Mouse (Mus musculus) intestine, embryonic 15.5 days (tissue): Measurements from ENCODE around the gene Ces1b. TPM values are rescaled to one million over a fixed set of nuclear protein-coding genes. Genes with fewer than 3 reads are reported as not detected.

Experiments used
- ATAC-seq: fragments of 200-750 bp; cut with Nextera tagmentation; 2 replicates; pipeline ENCODE4 v1.8.0; 2017; ENCODE audit warnings: moderate TSS enrichment, moderate library complexity
- H3K27ac ChIP-seq: fragments of 300-500 bp; sonication (generic); 2 replicates; pipeline ENCODE4 v1.5.1; 2015; ENCODE audit warnings: mild to moderate bottlenecking, inconsistent platforms
- H3K27me3 ChIP-seq: fragments of 300-500 bp; sonication (generic); replicated peaks from 2 replicates; pipeline ENCODE4 v1.6.1; 2015; ENCODE audit warnings: inconsistent platforms
- H3K36me3 ChIP-seq: fragments of 300-500 bp; sonication (generic); 2 replicates; pipeline ENCODE4 v1.6.1; 2015; ENCODE audit warnings: inconsistent platforms
- H3K4me1 ChIP-seq: fragments of 300-500 bp; sonication (generic); replicated peaks from 2 replicates; pipeline ENCODE4 v1.6.1; 2015; ENCODE audit warnings: inconsistent platforms
- H3K4me2 ChIP-seq: fragments of 300-500 bp; sonication (generic); replicated peaks from 2 replicates; pipeline ENCODE4 v1.6.1; 2015; ENCODE audit warnings: mild to moderate bottlenecking, inconsistent platforms
- H3K4me3 ChIP-seq: fragments of 300-500 bp; sonication (generic); replicated peaks from 2 replicates; pipeline ENCODE4 v1.5.1; 2015; ENCODE audit warnings: inconsistent platforms
- H3K9ac ChIP-seq: fragments of 300-500 bp; sonication (generic); 2 replicates; pipeline ENCODE4 v1.6.1; 2015; ENCODE audit warnings: inconsistent platforms
- H3K9me3 ChIP-seq: fragments of 300-500 bp; sonication (generic); 2 replicates; pipeline ENCODE4 v1.6.1; 2016; ENCODE audit warnings: inconsistent platforms
- WGBS: fragments of 180-500 bp; shearing (Covaris S2); methylation state at CpG from one replicate; pipeline ENCODE4 v1.1.7; 2015; 5-methylcytosine and 5-hydroxymethylcytosine counted together
- polyA plus RNA-seq: library from polyadenylated mRNA; unstranded; fragments of >200 nt; fragmentation: Nextera tagmentation; extraction: Ambion mirVana; gene quantifications from 2 replicates; pipeline ENCODE4 v1.2.1, GENCODE M21; 2015

Ces1b gene
- polyA plus RNA-seq, 1 experiment from 2014 or later, result 0.16 TPM

- Histone ChIP-seq H3K4me1 (no peaks in the 10 kb centered on the region), H3K9me3 (no peaks in the 10 kb centered on the region), H3K4me3 (no peak within 1 kb of the TSS), H3K27me3 (no peaks in the 10 kb centered on the region), H3K4me2 (no peak within 1 kb of the TSS), H3K9ac (no peak within 1 kb of the TSS), H3K36me3 (no peaks in the 10 kb centered on the region), H3K27ac (no peak within 1 kb of the TSS)
- 80% methylated on average over 3 of the region's 3 CpGs for WGBS
- no peak for ATAC-seq
These were observed 31.7 kb downstream of the Ces1b start, which contains the start of gene Ces1a for GRCm38 (mm10) chr8:93048092-93048491. TSS of gene Ces1a (minus strand) at chr8:93048192.

DNA sequence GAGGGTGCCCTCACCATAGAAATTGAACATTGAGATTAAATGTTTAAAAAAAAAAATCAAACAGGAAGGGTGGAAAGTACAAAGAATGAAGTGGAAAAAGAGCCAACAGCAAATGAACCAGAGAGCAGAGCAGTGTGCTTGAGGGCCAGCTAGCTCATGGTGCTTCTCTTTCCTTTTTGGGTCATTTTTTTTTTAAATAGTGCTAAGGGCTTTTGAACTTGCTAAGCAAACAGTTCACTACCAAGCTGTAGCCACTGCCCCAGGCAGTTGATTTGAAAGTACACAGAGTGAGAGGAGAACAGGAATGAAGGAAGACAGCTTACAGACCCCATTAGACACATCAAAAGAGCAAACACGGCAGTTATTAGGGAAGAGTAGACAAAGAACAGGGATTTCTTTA, 36.7 kb downstream of the Ces1b start:
- no peak for ATAC-seq
- no peak overlapping the region for H3K4me3 ChIP-seq
- H3K27ac ChIP-seq, result no peak overlapping the region
- H3K36me3 ChIP-seq, result no peaks in the 10 kb centered on the region
- no peak overlapping the region for H3K9ac ChIP-seq
- no peaks in the 10 kb centered on the region for H3K4me1 ChIP-seq
- no peak overlapping the region for H3K4me2 ChIP-seq
- no peaks in the 10 kb centered on the region for H3K27me3 ChIP-seq
- no peaks in the 10 kb centered on the region for H3K9me3 ChIP-seq
- WGBS, result 9% methylated on average over 1 of the region's 1 CpGs

DNA sequence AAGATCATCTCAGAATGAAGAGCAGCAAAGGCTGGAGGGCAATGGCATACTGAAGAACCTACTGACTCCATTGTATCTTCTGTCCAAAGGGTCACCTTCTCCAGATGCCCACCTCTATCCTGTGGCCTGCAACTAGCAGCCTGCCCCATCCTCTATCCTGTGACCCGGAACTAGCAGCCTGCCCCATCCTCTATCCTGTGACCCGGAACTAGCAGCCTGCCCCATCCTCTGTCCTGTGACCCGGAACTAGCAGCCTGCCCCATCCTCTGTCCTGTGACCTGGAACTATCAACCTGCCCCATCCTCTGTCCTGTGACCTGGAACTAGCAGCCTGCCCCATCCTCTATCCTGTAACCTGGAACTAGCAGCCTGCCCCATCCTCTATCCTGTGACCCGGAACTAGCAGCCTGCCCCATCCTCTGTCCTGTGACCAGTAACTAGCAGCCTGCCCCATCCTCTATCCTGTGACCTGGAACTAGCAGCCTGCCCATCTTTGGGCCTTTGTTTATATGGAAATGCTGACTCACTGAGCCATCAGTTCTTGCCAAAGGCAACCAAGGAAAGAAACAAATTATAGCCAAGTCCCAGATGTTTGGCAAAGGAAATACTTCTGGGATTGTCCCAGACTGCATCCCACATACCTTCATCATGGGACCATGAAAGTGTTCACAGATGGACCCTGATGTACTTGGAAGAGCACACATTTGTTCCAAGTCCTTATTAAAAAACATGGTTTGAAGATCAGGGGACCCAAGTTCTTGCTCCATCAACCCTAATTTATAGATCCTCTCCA, 38.8 kb downstream of the Ces1b start:
- no peak overlapping the region for H3K27ac ChIP-seq
- no peaks in the 10 kb centered on the region for H3K9me3 ChIP-seq
- 83% methylated on average over 4 of the region's 4 CpGs for WGBS
- H3K4me1 ChIP-seq, result no peaks in the 10 kb centered on the region
- no peak for ATAC-seq
- H3K27me3 ChIP-seq, result no peaks in the 10 kb centered on the region
- H3K36me3 ChIP-seq, result no peaks in the 10 kb centered on the region
- H3K4me3 ChIP-seq, result no peak overlapping the region
- H3K4me2 ChIP-seq, result no peak overlapping the region
- no peak overlapping the region for H3K9ac ChIP-seq

GRCm38 (mm10) chr8:93040256-93040655, 39.6 kb downstream of the Ces1b start:
- ATAC-seq, result no peak
- Histone ChIP-seq H3K4me1 (no peaks in the 10 kb centered on the region), H3K9me3 (no peaks in the 10 kb centered on the region), H3K36me3 (no peaks in the 10 kb centered on the region), H3K4me2 (no peak overlapping the region), H3K27ac (no peak overlapping the region), H3K27me3 (no peaks in the 10 kb centered on the region), H3K9ac (no peak overlapping the region), H3K4me3 (no peak overlapping the region)
- WGBS, result 73% methylated on average over 2 of the region's 2 CpGs

GRCm38 (mm10) chr8:93038831-93039230, 41.0 kb downstream of the Ces1b start:
- H3K36me3 ChIP-seq, result no peaks in the 10 kb centered on the region
- H3K9ac ChIP-seq, result no peak overlapping the region
- H3K27me3 ChIP-seq, result no peaks in the 10 kb centered on the region
- WGBS, result 15% methylated on average over 2 of the region's 2 CpGs
- H3K9me3 ChIP-seq, result no peaks in the 10 kb centered on the region
- H3K27ac ChIP-seq, result no peak overlapping the region
- no peak for ATAC-seq
- H3K4me3 ChIP-seq, result no peak overlapping the region
- no peaks in the 10 kb centered on the region for H3K4me1 ChIP-seq
- H3K4me2 ChIP-seq, result no peak overlapping the region

GRCm38 (mm10) chr8:93030664-93031063, 49.2 kb downstream of the Ces1b start:
- no peaks in the 10 kb centered on the region for H3K4me1 ChIP-seq
- H3K27me3 ChIP-seq, result no peaks in the 10 kb centered on the region
- H3K4me3 ChIP-seq, result no peak overlapping the region
- ATAC-seq, result no peak
- no peaks in the 10 kb centered on the region for H3K36me3 ChIP-seq
- no peak overlapping the region for H3K4me2 ChIP-seq
- no peak overlapping the region for H3K27ac ChIP-seq
- no peak overlapping the region for H3K9ac ChIP-seq
- no peaks in the 10 kb centered on the region for H3K9me3 ChIP-seq
- 66% methylated on average over 2 of the region's 2 CpGs for WGBS

- Histone ChIP-seq H3K9me3 (no peaks in the 10 kb centered on the region), H3K27me3 (no peaks in the 10 kb centered on the region), H3K4me1 (no peaks in the 10 kb centered on the region), H3K36me3 (no peaks in the 10 kb centered on the region), H3K4me3 (no peak overlapping the region), H3K9ac (no peak overlapping the region), H3K4me2 (no peak overlapping the region), H3K27ac (no peak overlapping the region)
- 60% methylated on average over 5 of the region's 5 CpGs for WGBS
- ATAC-seq, result no peak
These were observed 58.1 kb downstream of the Ces1b start for GRCm38 (mm10) chr8:93021738-93022137.

DNA sequence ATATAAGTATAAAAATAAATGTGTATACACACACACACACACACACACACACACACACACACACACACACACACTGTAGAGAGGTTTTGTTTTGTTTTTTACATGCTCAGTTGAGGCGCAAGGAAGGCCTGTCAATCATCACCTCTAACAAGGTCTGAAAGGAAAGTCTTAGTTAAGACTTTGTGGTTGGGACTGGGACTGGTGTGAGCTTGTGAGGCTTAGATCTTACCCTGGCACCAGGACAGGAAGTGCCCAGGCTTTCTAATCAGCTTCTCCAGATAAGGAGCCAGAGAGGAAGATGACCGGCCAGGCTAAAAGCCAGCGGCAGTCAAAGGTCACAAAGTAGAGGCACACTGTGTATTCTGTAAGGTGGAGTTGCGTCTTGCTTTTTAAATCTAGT, 65.5 kb downstream of the Ces1b start:
- H3K4me2 ChIP-seq, result no peak overlapping the region
- no peak overlapping the region for H3K4me3 ChIP-seq
- WGBS, result 49% methylated on average over 4 of the region's 4 CpGs
- H3K9me3 ChIP-seq, result no peaks in the 10 kb centered on the region
- H3K27ac ChIP-seq, result no peak overlapping the region
- no peaks in the 10 kb centered on the region for H3K36me3 ChIP-seq
- H3K9ac ChIP-seq, result no peak overlapping the region
- ATAC-seq, result no peak
- H3K27me3 ChIP-seq, result no peaks in the 10 kb centered on the region
- no peaks in the 10 kb centered on the region for H3K4me1 ChIP-seq

DNA sequence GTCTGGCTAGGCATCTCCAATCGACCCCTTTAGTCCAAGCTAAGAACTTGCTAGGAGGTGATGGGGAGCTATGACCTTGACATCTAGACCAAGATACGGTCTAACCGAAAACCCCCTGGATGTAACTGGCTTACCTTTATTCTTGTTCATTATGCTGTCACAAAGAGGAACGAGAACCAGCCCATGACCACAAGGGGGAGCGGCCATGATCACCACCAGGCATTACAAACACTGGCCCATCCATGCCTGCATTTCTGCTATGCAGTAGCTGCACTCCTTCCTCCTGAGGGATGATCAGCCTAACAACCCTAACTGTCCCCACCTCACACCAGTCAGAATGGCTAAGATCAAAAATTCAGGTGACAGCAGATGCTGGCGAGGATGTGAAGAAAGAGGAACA, 67.6 kb downstream of the Ces1b start:
- no peaks in the 10 kb centered on the region for H3K27me3 ChIP-seq
- H3K9me3 ChIP-seq, result no peaks in the 10 kb centered on the region
- no peak overlapping the region for H3K4me2 ChIP-seq
- no peak overlapping the region for H3K27ac ChIP-seq
- ATAC-seq, result no peak
- WGBS, result 79% methylated on average over 6 of the region's 6 CpGs
- H3K4me1 ChIP-seq, result no peaks in the 10 kb centered on the region
- no peaks in the 10 kb centered on the region for H3K36me3 ChIP-seq
- H3K4me3 ChIP-seq, result no peak overlapping the region
- no peak overlapping the region for H3K9ac ChIP-seq

DNA sequence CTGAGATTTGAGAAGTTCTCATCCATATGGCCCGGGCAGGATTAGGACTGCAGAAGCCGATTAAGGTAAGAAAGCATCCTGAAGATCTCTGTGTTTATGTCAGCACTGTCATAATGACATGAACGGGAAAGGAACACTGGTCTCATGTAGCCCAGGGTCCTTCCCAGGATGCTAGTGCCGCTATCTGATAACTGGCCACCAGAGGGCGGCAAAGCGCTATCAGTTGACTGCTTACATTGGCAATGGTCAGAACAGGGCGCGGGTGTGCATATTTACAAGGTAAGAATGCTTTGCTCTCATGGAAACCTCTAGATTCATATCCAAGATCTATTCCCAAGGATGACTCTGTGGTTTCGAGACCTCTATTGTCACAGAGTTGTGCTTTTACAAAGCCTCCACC, 68.4 kb downstream of the Ces1b start:
- Histone ChIP-seq H3K4me3 (no peak overlapping the region), H3K4me1 (no peaks in the 10 kb centered on the region), H3K9ac (no peak overlapping the region), H3K36me3 (no peaks in the 10 kb centered on the region), H3K4me2 (no peak overlapping the region), H3K9me3 (no peaks in the 10 kb centered on the region), H3K27ac (no peak overlapping the region), H3K27me3 (no peaks in the 10 kb centered on the region)
- WGBS, result 8% methylated on average over 9 of the region's 9 CpGs
- ATAC-seq, result no peak

DNA sequence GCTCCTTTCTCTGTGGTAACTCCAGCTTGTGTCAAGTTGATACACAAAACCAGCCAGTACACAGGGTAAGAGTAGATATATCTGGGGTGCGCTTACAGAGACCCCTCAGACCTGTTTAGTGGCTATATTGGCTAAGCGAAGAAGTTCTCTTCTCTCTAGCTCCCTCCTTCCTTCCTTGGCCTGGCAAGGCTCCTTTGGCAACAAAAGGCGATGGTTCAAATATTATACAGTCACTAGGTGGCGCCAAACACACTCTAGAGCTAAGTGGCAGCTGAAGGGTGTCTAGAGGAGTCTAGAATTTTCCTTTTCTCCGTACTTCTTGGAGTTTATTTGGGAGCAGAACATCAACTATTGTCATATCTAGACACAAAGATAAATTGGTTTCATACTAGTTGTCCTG, 69.5 kb downstream of the Ces1b start:
- WGBS, result 22% methylated on average over 5 of the region's 5 CpGs
- no peaks in the 10 kb centered on the region for H3K36me3 ChIP-seq
- H3K4me2 ChIP-seq, result no peak overlapping the region
- H3K9ac ChIP-seq, result no peak overlapping the region
- H3K4me1 ChIP-seq, result no peaks in the 10 kb centered on the region
- H3K27ac ChIP-seq, result no peak overlapping the region
- H3K4me3 ChIP-seq, result no peak overlapping the region
- no peaks in the 10 kb centered on the region for H3K27me3 ChIP-seq
- H3K9me3 ChIP-seq, result no peaks in the 10 kb centered on the region
- no peak for ATAC-seq
